Mouse (Mus musculus): ENCODE measurements around the gene Mrpl54.
"Not testable (repeated sequence)": the region's sequence is repeated elsewhere in the genome, so short reads cannot be mapped to it uniquely, and the experiment has no call there.

GRCm38 (mm10) chr10:81217267-81217666 is 49.5 kb downstream of the Mrpl54 start:
- peak; percentile 44; the same call in 1 of the 2 replicates for TF ChIP-seq CTCF (IDR thresholded peaks at IDR 0.05; ENCODE audit: borderline replicate concordance, extremely low read depth, insufficient read depth, insufficient read length)
- TF ChIP-seq POLR2A (IDR thresholded peaks at IDR 0.05; ENCODE audit: borderline replicate concordance, extremely low read depth, insufficient read depth, insufficient read length, poor library complexity, severe bottlenecking) = not testable (repeated sequence)
